Mouse (Mus musculus) midbrain, postnatal 0 days (tissue): ENCODE measurements around the gene 4931414P19Rik. TPM values are rescaled to one million over a fixed set of nuclear protein-coding genes. Genes with fewer than 3 reads are reported as not detected.

ENCODE experiments used
- ATAC-seq: fragments of 200-750 bp; cut with Nextera tagmentation; 2 replicates; pipeline ENCODE4 v1.8.0; 2017; ENCODE audit warnings: moderate number of reproducible peaks, mild to moderate bottlenecking, moderate TSS enrichment, moderate library complexity; ENCODE audit not compliant: low FRiP score
- DNase-seq: peaks from one replicate; pipeline ENCODE4 v3.0.0-alpha.2; 2015; ENCODE audit warnings: low spot score
- H3K27ac ChIP-seq: fragments of 300-500 bp; sonication (generic); 2 replicates; pipeline ENCODE4 v1.5.1; 2014; ENCODE audit warnings: low read depth, mild to moderate bottlenecking, low read length, mixed read lengths
- H3K27me3 ChIP-seq: fragments of 300-500 bp; sonication (generic); 2 replicates; pipeline ENCODE4 v1.6.1; 2014; ENCODE audit warnings: low read length, control low read depth, mixed read lengths; ENCODE audit not compliant: insufficient read depth
- H3K36me3 ChIP-seq: fragments of 300-500 bp; sonication (generic); 2 replicates; pipeline ENCODE4 v1.6.1; 2014; ENCODE audit warnings: low read length, control low read depth, mixed read lengths; ENCODE audit not compliant: insufficient read depth
- H3K4me1 ChIP-seq: fragments of 300-500 bp; sonication (generic); 2 replicates; pipeline ENCODE4 v1.6.1; 2014; ENCODE audit warnings: mild to moderate bottlenecking, control low read depth, antibody characterized with exemption, low read length, mixed read lengths; ENCODE audit not compliant: insufficient read depth
- H3K4me2 ChIP-seq: fragments of 300-500 bp; sonication (generic); 2 replicates; pipeline ENCODE4 v1.6.1; 2014; ENCODE audit warnings: low read depth, mild to moderate bottlenecking, low read length, mixed read lengths; ENCODE audit not compliant: poor library complexity, severe bottlenecking
- H3K4me3 ChIP-seq: fragments of 300-500 bp; sonication (generic); 2 replicates; pipeline ENCODE4 v1.5.1; 2014; ENCODE audit warnings: low read depth, mild to moderate bottlenecking, low read length, moderate library complexity
- H3K9ac ChIP-seq: fragments of 300-500 bp; sonication (generic); replicated peaks from 2 replicates; pipeline ENCODE4 v1.6.1; 2014; ENCODE audit warnings: mild to moderate bottlenecking, low read length, moderate library complexity, mixed read lengths; ENCODE audit not compliant: poor library complexity, severe bottlenecking
- H3K9me3 ChIP-seq: fragments of 300-500 bp; sonication (generic); 2 replicates; pipeline ENCODE4 v1.6.1; 2016; ENCODE audit warnings: low read length, control low read depth
- CTCF ChIP-seq: IDR thresholded peaks from 2 replicates; pipeline ENCODE4 v1.5.1; 2016; ENCODE audit warnings: antibody characterized with exemption, mild to moderate bottlenecking
- WGBS: fragments of 180-500 bp; shearing (Covaris S2); extraction: QIAGEN DNeasy Blood & Tissue Kit; methylation state at CpG from one replicate; pipeline ENCODE4 v1.1.7; 2014; 5-methylcytosine and 5-hydroxymethylcytosine counted together
- polyA plus RNA-seq: library from polyadenylated mRNA; unstranded; fragments of >200 nt; fragmentation: Nextera tagmentation; extraction: Ambion mirVana; gene quantifications from 2 replicates; pipeline ENCODE4 v1.2.1, GENCODE M21; 2015
- total RNA-seq: library from RNA; depleted of rRNA; stranded (reverse); fragments of >200 nt; gene quantifications from 2 replicates; pipeline ENCODE4 v1.2.3, GENCODE M21; 2014; rRNA removed

Gene 4931414P19Rik
- 4.6 and 8.7 TPM in 2 replicates for total RNA-seq
- 2.2 and 2.8 TPM in 2 replicates for polyA plus RNA-seq

- WGBS: under 1% methylated on average over 33 of the region's 39 CpGs
- Histone ChIP-seq H3K27ac (peak within 1 kb of the TSS; percentile 49), H3K4me2 (peak within 1 kb of the TSS; percentile 52), H3K4me1 (peaks cover 6% of the 10 kb centered on the region; the same call in 1 of the 2 replicates), H3K9me3 (no peaks in the 10 kb centered on the region), H3K27me3 (no peaks in the 10 kb centered on the region), H3K36me3 (no peaks in the 10 kb centered on the region), H3K9ac (peak within 1 kb of the TSS; percentile 54), H3K4me3 (peak within 1 kb of the TSS; percentile 35)
- DNase-seq: peak; percentile 74
- peak; percentile 22; the same call in 1 of the 2 replicates for ATAC-seq
- no peak for TF ChIP-seq CTCF
Observed at GRCm38 (mm10) chr14:54605752-54606321, at the start of gene 4931414P19Rik. Gene 4931414P19Rik, minus strand, starts transcription at chr14:54605993.

- Histone ChIP-seq H3K9ac (peak overlapping the region; percentile 80), H3K9me3 (no peaks in the 10 kb centered on the region), H3K4me2 (peak overlapping the region; percentile 71), H3K36me3 (peaks cover 34% of the 10 kb centered on the region), H3K27ac (peak overlapping the region; percentile 83), H3K4me1 (peaks cover 3% of the 10 kb centered on the region), H3K4me3 (peak overlapping the region; percentile 58), H3K27me3 (no peaks in the 10 kb centered on the region)
- ATAC-seq (peak; percentile 81), DNase-seq (peak; percentile 87)
- under 1% methylated on average over 12 of the region's 12 CpGs for WGBS
- TF ChIP-seq CTCF: no peak; the same call in 1 of the 2 replicates
Observed at GRCm38 (mm10) chr14:54653496-54653895, 47.7 kb upstream of the 4931414P19Rik start.

GRCm38 (mm10) chr14:54652787-54653186 lies 47.0 kb upstream of the 4931414P19Rik start:
- H3K9me3 ChIP-seq: no peaks in the 10 kb centered on the region
- H3K27me3 ChIP-seq: no peaks in the 10 kb centered on the region
- H3K36me3 ChIP-seq: peaks cover 34% of the 10 kb centered on the region
- no peak for TF ChIP-seq CTCF
- peak overlapping the region; percentile 71 for H3K4me2 ChIP-seq
- 0% methylated on average over 7 of the region's 7 CpGs for WGBS
- ATAC-seq: no peak; the same call in 1 of the 2 replicates
- peak overlapping the region; percentile 58 for H3K4me3 ChIP-seq
- H3K9ac ChIP-seq: peak overlapping the region; percentile 80
- DNase-seq: no peak
- peaks cover 3% of the 10 kb centered on the region for H3K4me1 ChIP-seq
- peak overlapping the region; percentile 83 for H3K27ac ChIP-seq

GRCm38 (mm10) chr14:54651556-54651955 lies 45.8 kb upstream of the 4931414P19Rik start:
- TF ChIP-seq CTCF: no peak
- Histone ChIP-seq H3K27ac (no peak overlapping the region), H3K9ac (0 out of 2 replicates have a peak overlapping the region, but pooled peaks have one; percentile 13), H3K4me1 (peaks cover 3% of the 10 kb centered on the region), H3K4me3 (no peak overlapping the region), H3K9me3 (no peaks in the 10 kb centered on the region), H3K4me2 (peak overlapping the region; percentile 71; the same call in 1 of the 2 replicates), H3K36me3 (peaks cover 30% of the 10 kb centered on the region), H3K27me3 (no peaks in the 10 kb centered on the region)
- DNase-seq (no peak), ATAC-seq (peak; percentile 18; the same call in 1 of the 2 replicates)
- WGBS: 75% methylated on average over 4 of the region's 4 CpGs

- Histone ChIP-seq H3K9ac (0 out of 2 replicates have a peak overlapping the region, but pooled peaks have one; percentile 13), H3K36me3 (peaks cover 30% of the 10 kb centered on the region), H3K27ac (no peak overlapping the region), H3K4me3 (no peak overlapping the region), H3K27me3 (no peaks in the 10 kb centered on the region), H3K9me3 (no peaks in the 10 kb centered on the region), H3K4me2 (no peak overlapping the region), H3K4me1 (peaks cover 3% of the 10 kb centered on the region)
- TF ChIP-seq CTCF: peak; percentile 98
- 65% methylated on average over 23 of the region's 23 CpGs for WGBS
- peak; percentile 97 for DNase-seq
- ATAC-seq: peak; percentile 49
Observed at GRCm38 (mm10) chr14:54650621-54651454, 45.0 kb upstream of the 4931414P19Rik start.
